Mouse (Mus musculus): Measurements from ENCODE around the gene Hoxb6.

DNA sequence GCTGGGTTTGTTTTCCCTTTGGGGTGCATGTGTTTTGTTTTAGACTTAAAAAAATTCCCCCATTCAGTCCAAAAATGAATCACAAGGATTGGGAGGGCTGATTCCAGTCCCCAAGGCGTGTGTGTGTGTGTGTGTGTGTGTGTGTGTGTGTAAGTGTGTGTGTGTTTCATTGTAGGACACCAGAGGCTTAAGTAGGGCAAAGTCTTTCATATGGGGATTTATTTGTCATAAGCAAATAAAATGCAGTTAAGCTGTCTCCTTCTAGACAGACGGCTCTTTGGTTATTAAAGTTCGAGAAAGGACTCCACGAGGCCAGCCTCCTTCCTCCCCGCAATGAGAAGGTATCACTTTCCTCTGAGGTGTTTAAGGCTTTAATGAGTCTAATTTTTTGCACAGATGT lies 29.6 kb downstream of the Hoxb6 start:
- TF ChIP-seq MAFK (IDR thresholded peaks at IDR 0.05; ENCODE audit: insufficient read depth, low read depth, low read length) (no peak), CHD2 (IDR thresholded peaks at IDR 0.05; ENCODE audit: low read depth, low read length) (no peak)
